Mouse (Mus musculus) retina, embryonic 14.5 days (tissue): ENCODE results near the gene Alb.

Experiments
- DNase-seq: peaks from one replicate; pipeline ENCODE4 v3.0.0-alpha.2; 2015; ENCODE audit warnings: low spot score

Gene Alb

DNA sequence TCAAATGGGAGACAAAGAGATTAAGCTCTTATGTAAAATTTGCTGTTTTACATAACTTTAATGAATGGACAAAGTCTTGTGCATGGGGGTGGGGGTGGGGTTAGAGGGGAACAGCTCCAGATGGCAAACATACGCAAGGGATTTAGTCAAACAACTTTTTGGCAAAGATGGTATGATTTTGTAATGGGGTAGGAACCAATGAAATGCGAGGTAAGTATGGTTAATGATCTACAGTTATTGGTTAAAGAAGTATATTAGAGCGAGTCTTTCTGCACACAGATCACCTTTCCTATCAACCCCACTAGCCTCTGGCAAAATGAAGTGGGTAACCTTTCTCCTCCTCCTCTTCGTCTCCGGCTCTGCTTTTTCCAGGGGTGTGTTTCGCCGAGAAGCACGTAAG lies at the start of gene Alb:
TSS of gene Alb (plus strand) at position 279 of the 400 bp plus-strand sequence.
- no peak for DNase-seq

DNA sequence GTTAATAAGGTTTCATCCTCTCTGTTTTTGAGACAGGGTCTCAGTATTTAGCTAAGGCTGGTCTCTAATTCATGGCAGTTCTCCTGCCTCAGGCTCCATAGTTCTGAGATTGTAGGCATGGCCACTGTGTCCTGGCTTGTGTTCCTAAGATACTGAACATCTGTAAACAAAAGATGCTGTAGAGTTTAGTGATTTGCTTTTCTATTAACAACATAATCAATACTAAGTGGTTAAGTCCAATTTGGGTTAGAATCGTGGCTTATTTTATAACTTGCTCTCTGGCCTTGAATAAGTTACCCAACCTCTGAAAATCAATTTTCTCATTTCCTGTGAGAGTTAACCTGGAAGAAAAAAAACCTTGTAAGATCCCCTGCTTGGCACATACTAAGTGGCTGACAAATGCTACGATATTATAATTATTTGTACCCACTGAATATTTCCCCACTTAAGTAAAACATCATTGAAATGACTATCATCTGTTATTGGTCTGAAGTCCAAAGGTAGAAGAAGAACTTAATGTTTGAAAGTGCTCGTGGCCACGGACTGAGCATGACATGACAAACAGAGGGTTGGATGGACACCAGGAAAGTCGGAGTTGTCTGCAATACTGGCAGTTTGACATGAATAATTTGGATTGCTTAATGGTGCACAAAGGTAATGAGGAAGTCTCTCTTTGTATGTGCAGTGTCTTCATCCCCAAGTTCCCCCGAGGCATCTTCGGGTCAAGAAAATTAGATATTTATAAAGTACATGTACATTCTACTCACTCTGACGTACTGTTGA lies 46.4 kb upstream of the Alb start:
- DNase-seq = no peak

DNA sequence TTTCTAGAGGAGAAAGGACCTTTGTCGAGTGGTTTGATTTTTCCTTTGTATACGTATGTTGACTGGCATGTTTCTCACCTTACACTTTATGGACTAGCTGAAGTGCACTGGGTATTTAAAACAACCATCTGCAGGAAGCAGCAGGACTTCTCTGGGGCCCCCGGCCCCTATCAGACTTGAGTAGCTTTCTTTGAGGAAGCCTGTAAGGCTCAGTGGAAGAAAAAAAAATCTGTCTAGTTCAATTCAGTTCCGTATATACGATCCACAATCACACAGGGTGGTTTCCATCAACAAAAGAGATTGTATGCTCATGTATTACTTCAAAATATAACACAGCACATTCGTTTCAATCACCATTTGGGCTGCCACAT lies 45.8 kb upstream of the Alb start:
- peak; percentile 26 for DNase-seq

DNA sequence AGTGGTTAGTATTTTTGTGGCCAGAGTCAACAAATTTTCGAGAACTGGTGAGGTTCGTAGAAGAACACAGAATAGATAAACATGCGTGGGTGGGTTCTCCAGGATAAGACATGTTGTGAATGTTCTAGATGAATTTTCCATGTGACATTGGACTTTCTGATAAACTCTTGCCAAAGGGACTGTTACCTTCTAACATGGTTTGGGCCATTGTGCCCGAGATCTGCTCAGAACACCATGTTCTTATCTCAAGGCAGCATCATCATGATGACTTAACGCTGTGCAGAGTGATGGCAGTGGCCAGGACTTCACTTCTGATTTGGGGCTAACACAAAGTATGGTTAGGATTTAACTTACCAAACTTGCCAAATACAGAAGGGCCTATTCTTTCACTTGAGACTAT lies 36.1 kb upstream of the Alb start:
- DNase-seq = no peak

DNA sequence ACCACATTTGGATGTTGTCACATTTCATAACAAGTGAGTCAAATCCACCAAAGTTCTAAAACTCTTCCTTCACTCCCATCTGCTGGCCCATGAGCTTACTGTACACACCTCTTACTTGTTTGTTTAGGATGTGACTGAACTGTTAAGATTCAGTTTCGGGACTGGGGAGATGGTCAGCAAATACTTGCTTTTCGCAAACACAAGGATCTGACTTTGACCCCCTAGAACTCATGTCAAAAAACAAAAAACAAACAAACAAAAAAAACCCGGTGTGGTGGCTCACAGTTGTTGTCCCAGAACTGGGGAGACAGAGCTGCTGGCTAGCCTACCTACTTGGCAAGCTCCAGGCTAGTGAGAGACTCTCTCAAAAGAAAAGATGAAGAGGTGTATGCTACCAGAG lies 35.5 kb upstream of the Alb start:
- DNase-seq = no peak

DNA sequence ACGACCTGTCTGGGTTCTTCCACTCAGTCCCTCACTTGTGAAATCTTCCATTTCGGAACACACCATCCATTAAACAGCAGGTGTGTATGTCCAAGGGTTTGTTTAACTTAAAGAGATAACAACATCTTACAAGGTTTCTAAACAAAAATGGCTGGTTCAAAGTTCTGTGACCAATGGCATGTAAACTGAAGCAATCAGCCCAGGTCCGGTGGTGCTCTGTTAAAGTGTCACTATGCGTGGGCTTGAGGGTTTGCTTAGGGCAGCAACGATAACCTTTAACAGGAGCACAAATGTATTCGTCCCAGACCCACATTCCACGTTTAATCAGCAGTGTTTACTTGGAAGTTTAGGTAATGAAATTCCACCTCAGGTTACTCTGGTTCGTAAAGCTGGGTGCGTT lies 29.6 kb upstream of the Alb start:
- DNase-seq = no peak

DNA sequence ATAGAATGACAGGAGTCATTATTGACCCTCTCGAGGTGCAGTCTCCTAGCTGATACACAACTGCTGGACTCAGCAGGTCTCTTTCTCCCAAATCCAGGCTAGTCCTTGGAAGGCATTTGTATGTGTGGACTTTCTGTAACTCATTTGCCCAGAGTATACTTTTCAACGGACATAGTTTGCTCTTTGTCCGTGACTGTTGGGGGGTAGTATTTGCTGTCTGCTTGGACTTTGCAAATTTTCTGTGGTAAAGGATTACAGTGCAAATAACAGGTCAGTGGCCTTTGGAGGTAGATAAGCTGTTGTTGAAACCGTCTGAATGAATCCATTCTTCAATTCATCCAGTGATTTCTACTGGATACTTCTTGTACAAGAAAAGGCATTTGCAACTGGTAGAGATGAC lies 21.5 kb upstream of the Alb start:
- DNase-seq = no peak

DNA sequence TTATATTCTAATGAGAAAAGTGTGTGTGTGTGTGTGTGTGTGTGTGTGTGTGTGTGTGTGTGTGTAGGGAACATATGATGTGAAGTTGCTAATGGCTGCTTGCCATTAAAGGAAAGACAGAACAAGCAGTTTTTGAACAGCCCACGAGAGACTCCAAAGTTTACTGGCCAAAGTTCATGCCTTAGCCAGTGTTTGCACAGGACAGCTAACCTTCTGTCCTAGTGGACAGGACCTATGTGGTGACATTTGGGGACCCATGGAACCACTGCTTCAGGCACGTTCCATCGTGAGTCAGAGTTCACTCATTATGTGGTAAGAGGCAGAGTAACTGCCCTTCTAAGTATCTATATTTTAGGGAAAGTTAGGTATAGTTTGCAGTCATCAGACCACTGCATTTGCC lies 13.1 kb upstream of the Alb start:
- no peak for DNase-seq

DNA sequence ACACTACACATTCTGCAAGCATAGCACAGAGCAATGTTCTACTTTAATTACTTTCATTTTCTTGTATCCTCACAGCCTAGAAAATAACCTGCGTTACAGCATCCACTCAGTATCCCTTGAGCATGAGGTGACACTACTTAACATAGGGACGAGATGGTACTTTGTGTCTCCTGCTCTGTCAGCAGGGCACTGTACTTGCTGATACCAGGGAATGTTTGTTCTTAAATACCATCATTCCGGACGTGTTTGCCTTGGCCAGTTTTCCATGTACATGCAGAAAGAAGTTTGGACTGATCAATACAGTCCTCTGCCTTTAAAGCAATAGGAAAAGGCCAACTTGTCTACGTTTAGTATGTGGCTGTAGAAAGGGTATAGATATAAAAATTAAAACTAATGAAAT lies 10.7 kb upstream of the Alb start:
- no peak for DNase-seq

DNA sequence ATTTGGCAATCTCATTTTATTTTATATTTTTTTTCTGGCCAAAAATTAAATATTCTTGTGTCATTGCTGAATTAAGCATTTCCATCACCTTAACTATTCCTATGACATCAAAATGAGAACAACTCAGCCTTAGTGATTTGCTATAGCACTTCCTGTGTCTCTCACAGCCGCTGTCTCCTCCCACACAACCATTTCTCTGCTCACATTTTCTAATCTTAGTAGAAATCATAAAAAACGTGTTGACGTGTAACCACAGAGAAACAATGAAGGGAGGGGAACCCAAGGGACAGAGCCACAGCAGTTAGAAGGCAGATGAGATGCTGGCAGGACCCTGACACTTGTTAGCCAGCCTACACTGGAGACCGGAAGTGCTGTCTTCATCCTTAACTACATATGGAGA lies 8.0 kb upstream of the Alb start:
- DNase-seq = no peak

DNA sequence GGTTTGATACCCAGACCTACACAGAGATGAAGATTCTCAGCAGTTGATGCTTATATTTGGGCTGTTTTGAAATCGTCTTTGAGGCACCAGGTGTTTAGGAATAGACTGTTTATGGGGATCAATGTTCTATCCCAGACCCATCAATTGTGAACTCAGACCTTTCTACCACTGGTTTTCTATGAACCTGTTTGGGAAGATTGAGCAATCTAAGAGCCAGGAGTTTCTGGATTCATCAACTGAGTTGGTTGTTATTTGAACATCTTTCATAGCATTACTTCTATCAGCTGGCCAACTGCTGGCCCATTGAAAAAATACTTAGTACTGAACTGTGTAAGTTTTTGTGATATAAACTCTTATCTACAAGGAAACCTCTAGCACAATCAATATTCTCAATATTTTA lies 3.5 kb upstream of the Alb start:
- DNase-seq = no peak

DNA sequence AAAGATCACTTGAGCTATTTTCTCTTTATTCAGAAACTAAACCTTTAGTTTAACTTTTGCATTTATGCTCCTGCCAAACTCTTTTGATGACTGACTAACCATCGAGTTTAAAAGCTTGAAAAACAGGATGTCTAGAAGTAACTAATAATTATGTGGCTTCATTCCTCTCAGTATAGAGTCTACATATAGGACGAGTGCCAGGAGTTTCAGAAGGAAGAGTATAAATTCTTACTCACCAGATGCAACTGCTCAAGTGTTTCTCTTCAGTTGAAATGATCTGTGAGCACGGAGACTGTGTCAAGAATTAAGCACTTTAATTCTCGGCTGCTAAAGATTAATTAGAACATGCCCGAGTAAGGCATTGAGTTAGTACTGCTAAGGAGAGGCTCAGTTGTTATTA lies 2.0 kb upstream of the Alb start:
- DNase-seq = no peak

DNA sequence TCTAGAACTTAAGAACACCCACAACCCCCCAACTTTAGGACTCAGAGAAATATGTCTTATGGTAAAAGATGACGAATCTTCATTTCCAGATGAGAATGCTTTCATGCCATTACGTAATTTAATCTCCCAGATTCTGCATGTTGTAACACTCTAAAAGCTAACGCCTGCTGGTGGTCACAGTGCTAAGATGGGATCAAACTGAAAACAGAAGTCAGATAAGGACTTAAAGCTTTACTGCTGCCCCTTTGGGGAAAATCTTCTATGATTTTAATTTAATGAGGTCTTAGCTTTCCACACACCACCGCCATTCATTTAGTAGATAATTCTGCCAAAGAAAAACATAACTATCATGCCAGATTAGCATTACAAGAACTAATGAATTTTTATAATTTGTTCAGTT lies 6.1 kb downstream of the Alb start:
- no peak for DNase-seq

DNA sequence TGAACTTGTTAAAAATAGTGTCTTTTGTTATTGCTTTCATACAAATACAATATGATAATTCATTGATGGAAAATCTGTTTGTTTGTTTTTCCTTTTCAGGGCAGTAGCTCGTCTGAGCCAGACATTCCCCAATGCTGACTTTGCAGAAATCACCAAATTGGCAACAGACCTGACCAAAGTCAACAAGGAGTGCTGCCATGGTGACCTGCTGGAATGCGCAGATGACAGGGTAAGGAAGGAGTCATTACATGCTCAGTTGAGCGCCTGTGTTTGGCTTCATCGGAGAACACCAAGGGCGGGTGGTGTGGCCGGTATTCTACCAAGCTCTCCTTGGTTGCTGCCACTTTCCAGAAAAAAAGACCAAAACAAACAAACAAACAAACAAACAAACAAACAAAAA lies 6.5 kb downstream of the Alb start:
- DNase-seq = no peak

DNA sequence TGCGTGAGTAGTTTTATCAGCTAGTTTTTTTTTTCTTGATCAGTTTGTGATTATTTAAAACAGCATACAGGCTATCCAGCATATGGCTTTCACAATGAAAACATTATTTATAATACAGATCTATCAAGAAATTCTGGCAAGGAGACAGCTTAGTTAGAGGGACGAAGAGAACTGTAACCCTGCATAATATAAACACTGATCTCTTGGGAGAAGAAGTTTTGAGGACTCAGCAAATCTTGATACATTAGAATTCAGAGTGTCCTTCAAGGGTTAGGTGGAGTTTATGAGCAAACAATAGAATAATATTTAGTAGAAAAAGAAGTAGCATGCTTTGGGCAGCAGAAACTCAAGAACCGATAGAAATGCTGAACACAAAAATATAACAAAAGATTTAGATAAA lies 10.1 kb downstream of the Alb start:
- no peak for DNase-seq

DNA sequence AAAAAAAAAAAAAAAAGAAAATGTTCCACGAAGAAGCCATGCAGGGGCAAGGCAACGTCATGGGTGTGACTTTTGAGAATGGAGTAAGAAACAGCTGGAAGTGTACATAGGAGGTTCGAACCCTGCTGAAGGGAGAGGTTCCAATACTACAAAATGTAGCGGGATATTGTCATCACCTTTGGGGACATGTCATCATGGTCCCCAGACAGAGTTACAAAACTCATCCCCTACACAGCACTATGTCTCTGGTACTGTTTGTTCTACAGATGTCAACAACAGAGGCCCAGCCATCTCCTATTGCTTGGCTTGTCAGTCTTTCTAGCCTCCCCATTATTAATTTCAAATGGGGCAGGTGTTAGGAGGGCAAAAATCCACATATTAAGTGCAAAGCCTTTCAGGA lies 13.2 kb downstream of the Alb start:
- DNase-seq = no peak

DNA sequence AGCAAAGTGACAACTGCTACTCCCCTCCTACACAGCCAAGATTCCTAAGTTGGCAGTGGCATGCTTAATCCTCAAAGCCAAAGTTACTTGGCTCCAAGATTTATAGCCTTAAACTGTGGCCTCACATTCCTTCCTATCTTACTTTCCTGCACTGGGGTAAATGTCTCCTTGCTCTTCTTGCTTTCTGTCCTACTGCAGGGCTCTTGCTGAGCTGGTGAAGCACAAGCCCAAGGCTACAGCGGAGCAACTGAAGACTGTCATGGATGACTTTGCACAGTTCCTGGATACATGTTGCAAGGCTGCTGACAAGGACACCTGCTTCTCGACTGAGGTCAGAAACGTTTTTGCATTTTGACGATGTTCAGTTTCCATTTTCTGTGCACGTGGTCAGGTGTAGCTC lies 13.7 kb downstream of the Alb start:
- DNase-seq = no peak

DNA sequence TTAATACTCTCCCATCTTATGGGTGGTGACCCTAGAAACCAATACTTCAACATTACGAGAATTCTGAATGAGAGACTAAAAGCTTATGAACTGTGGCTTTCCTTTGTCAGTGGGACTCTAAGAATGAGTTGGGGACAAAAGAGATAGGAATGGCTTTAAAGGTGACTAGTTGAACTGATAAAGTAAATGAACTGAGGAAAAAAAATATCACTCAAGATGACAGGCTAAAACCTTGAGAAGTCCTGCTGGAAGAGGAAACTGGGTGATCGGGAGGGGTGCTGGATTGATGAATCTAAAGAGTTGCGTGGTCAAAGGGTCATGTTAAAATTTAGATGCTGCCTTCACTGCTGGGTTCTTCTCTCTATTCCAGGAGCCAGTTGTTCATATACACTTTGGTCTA lies 16.0 kb downstream of the Alb start:
- no peak for DNase-seq

DNA sequence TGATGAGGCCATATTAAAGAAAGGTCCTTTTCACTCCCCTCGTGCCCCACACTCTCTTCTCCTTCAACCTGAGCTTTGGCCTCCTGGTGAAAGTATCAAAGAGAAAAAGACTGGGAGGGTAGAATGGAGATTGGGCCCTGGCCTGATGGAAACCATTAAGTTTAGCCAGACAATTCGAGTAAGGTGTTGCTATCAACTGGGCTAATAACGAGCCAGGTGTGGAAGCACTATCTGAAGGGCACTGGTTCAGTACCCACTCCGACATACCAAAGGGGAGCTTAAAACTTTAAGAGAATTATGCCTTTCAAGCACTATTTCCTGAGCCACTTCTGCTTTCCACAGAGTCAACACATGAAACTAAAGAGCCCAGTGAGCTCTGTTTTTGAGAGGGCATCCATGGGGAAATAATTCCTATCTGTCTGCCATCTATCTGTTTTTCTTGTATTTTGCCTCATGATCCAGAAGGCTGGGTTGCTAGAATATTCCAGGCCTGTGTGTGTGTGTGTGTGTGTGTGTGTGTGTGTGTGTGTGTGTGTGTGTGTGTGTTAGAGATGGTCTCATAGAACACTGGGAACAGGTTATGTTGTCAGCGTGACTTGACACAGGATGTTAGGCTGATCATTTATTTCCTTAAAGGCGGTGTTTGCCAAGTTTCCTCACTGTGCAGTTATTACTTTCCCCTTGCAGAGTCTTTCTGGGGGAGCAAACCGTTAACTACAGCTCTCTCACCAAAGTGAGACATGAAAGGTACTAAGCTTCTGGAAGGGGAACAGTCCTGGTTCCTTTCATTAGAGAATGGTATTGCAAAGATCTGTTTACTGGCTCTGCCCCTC lies 16.8 kb downstream of the Alb start:
- DNase-seq = no peak

DNA sequence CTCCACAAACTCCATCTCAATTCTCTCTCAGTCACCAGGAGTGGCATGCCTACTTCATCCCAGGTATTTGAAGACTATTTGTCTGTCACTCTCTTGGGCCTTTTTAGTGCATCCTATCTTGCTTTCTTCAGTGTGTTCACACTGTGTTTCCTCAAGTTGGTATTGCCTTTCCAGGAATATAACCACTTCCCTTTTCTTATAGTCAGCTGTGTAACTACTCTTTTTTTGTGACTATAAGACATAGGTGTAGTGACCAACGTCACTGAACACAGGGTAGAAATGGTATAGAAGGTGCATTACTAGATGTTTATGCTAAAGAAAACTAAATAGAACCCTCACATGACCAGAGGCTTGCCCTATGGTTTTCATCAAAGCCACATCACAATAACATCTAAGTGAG lies 18.2 kb downstream of the Alb start:
- DNase-seq = no peak

DNA sequence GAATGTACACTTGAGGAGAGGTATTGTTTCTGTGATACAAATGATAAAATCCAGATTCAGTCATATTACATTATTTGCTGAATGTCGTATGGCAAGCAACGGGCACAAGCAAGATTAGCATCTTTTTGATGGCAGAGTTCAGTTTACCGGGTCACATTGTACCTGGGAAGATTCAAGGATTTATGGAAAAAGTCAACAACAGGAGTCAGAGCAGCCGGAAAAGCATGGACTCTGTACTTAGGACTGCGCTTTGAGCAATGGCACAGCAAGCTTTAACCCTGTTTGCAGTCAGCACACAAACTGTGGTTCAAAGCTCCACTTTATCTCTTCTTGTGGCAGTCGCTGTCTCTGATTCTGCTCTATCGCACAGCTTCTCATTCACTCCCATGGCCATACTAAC lies 24.9 kb downstream of the Alb start:
- no peak for DNase-seq

DNA sequence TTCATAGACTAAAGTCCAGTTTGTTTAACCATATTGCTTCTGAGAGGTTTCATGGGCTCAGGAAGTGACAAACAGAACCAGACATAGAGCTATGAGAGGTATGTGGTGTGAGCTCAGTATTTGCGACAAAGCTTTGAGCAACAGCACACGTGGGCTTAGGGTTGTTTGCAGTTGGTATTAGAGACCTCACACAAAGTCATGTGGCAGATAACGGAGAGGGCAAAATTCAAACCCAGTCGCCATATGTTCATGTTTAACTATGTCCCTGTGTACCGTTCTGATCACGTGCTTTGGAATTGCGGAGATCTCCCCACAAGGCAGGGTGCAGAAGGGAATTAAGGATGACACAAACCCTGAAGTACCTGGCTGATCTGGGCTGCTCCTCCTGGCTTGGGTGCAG lies 27.6 kb downstream of the Alb start:
- no peak for DNase-seq

DNA sequence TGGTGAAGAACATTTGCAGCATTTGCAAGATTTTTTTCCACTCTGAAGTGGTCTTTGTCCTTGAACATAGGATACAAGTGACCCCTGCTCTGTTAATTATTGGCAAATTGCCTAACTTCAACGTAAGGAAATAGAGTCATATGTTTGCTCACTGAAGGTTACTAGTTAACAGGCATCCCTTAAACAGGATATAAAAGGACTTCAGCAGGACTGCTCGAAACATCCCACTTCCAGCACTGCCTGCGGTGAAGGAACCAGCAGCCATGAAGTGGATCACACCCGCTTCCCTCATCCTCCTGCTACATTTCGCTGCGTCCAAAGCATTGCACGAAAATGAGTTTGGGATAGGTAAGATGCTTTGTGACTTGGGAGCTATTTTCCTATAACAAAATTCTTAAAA lies 29.8 kb downstream of the Alb start, which contains the start of gene Afp:
TSS of gene Afp (plus strand) at position 220 of the 400 bp plus-strand sequence.
- no peak for DNase-seq

DNA sequence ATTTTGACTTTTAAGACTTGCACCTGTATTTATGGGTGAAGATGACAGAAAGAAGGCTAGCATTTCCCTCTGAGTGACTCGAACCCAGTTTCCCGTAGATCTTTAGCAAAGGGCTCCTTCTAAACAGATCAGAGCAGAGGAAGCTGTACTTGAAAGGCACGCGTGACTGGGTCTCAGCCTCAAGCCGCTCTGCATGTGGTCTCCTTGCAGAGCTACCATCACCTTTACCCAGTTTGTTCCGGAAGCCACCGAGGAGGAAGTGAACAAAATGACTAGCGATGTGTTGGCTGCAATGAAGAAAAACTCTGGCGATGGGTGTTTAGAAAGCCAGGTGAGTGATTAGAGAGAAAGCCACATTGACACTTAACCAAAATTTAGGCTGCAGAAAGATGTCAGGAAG lies 31.7 kb downstream of the Alb start:
- DNase-seq = no peak
